Mouse (Mus musculus) intestine, postnatal 0 days (tissue): ENCODE measurements around the gene Arhgef25. TPM values are rescaled to one million over a fixed set of nuclear protein-coding genes. Genes with fewer than 3 reads are reported as not detected.

Source experiments
- ATAC-seq: fragments of 200-750 bp; cut with Nextera tagmentation; 2 replicates; pipeline ENCODE4 v1.8.0; 2017; ENCODE audit warnings: mild to moderate bottlenecking, moderate TSS enrichment, moderate library complexity
- H3K27ac ChIP-seq: fragments of 300-500 bp; sonication (generic); 2 replicates; pipeline ENCODE4 v1.5.1; 2014; ENCODE audit warnings: mild to moderate bottlenecking, low read depth, low read length, moderate library complexity
- H3K27me3 ChIP-seq: fragments of 300-500 bp; sonication (generic); replicated peaks from 2 replicates; pipeline ENCODE4 v1.6.1; 2014; ENCODE audit warnings: low read length, mixed read lengths; ENCODE audit not compliant: control insufficient read depth, insufficient read depth
- H3K36me3 ChIP-seq: fragments of 300-500 bp; sonication (generic); 2 replicates; pipeline ENCODE4 v1.6.1; 2014; ENCODE audit warnings: mild to moderate bottlenecking, moderate library complexity; ENCODE audit not compliant: control insufficient read depth, insufficient read depth
- H3K4me1 ChIP-seq: fragments of 300-500 bp; sonication (generic); replicated peaks from 2 replicates; pipeline ENCODE4 v1.6.1; 2014; ENCODE audit warnings: antibody characterized with exemption, low read length, mixed read lengths; ENCODE audit not compliant: control insufficient read depth, insufficient read depth
- H3K4me2 ChIP-seq: fragments of 300-500 bp; sonication (generic); replicated peaks from 2 replicates; pipeline ENCODE4 v1.6.1; 2014; ENCODE audit warnings: low read depth, mild to moderate bottlenecking, moderate library complexity
- H3K4me3 ChIP-seq: fragments of 300-500 bp; sonication (generic); 2 replicates; pipeline ENCODE4 v1.5.1; 2014; ENCODE audit warnings: low read depth, low read length
- H3K9ac ChIP-seq: fragments of 300-500 bp; sonication (generic); 2 replicates; pipeline ENCODE4 v1.6.1; 2014; ENCODE audit warnings: mild to moderate bottlenecking, low read depth, low read length
- H3K9me3 ChIP-seq: fragments of 300-500 bp; sonication (generic); 2 replicates; pipeline ENCODE4 v1.6.1; 2016; ENCODE audit warnings: mixed run types; ENCODE audit not compliant: control insufficient read depth
- CTCF ChIP-seq: sonication (generic); IDR thresholded peaks from 2 replicates; pipeline ENCODE4 v1.5.1; 2016; ENCODE audit warnings: low read depth, mild to moderate bottlenecking, control low read depth, antibody characterized with exemption, moderate library complexity
- WGBS: fragments of 180-500 bp; shearing (Covaris S2); extraction: QIAGEN DNeasy Blood & Tissue Kit; methylation state at CpG from one replicate; pipeline ENCODE4 v1.1.7; 2014; 5-methylcytosine and 5-hydroxymethylcytosine counted together
- polyA plus RNA-seq: library from polyadenylated mRNA; unstranded; fragments of >200 nt; fragmentation: Nextera tagmentation; extraction: Ambion mirVana; gene quantifications from 2 replicates; pipeline ENCODE4 v1.2.1, GENCODE M21; 2015

Gene Arhgef25
- polyA plus RNA-seq, 1 experiment from 2014 or later: 14.4 TPM

DNA sequence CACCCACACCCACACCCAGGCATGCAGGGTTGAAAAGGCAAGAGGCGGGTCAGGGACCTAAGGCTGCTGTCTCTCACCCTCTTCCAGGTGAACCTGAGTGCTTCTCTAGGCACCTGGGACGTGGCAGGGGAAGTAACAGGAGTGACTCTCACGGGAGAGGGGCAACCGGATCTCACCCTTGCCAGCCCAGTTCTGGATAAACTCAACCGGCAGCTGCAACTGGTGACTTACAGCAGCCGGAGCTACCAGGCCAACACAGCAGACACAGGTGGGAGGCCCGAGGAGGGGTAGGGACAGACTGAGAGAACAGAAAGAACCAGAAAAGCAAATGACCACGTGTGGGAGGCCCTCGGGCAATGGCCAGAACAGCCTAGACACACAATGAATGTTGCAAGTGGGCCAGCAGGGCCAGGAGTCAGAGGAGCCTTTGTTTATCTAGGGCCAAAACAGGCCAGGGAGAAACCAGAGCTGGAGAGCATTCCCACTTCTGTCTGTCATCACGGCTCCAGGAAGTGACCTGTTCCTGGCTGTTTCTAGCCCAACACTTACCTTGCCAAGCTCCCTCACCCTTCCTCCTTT, 22.2 kb downstream of the Arhgef25 start:
- Histone ChIP-seq H3K4me3 (peak overlapping the region; percentile 57; the same call in 1 of the 2 replicates), H3K4me2 (peak overlapping the region; percentile 98)
- WGBS: 14% methylated on average over 10 of the region's 10 CpGs

DNA sequence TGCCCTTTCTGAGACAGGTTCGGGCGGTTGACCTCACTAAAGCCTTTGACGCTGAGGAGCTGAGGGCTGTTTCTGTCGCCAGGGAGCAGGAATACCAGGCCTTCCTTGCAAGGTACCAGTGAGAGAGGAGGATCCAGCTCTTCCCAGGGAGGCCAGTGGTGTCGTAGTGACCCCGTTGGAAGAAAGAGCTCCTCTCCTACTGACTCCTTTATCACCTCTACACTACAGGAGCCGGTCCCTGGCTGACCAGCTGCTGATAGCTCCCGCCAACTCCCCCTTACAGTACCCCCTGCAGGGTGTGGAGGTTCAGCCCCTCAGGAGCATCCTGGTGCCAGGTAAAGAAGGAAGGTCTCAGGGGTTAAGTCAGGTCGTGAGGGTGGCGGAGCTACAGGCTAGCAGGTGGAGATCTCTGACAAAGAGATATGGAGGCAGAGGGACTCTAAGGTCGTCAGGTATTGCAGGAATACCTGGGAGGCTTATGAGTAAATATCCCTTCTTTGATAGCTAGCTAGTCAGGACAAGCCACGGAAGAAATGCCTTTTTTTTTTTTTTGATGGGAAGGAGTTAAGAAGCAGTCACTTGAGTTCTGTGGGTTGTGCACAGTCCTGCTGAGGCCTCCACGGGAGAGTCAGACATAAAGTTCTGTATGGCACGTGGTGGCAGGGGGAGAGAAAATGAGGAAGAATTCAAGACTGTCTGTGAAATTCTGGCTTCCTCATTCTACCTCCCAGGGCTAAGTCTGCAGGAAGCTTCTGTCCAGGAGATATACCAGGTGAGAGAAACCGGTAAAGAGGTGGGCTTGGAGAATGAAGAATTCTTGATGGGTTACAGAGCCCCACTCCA, 22.9 kb downstream of the Arhgef25 start:
- peak overlapping the region; percentile 98 for H3K4me2 ChIP-seq
- H3K9ac ChIP-seq: peak overlapping the region; percentile 2; the same call in 1 of the 2 replicates
- peak overlapping the region; percentile 57 for H3K4me3 ChIP-seq
- ATAC-seq: no peak
- peaks cover 22% of the 10 kb centered on the region for H3K27me3 ChIP-seq
- H3K4me1 ChIP-seq: peaks cover 3% of the 10 kb centered on the region; the same call in 1 of the 2 replicates
- WGBS: 16% methylated on average over 15 of the region's 15 CpGs
- H3K36me3 ChIP-seq: peaks cover 9% of the 10 kb centered on the region; the same call in 1 of the 2 replicates
- no peak for TF ChIP-seq CTCF
- H3K9me3 ChIP-seq: no peaks in the 10 kb centered on the region
- H3K27ac ChIP-seq: peak overlapping the region; percentile 35; the same call in 1 of the 2 replicates

More for the DNA sequence above, 22.2 kb downstream of the Arhgef25 start:
- ATAC-seq: no peak
- Histone ChIP-seq H3K27ac (peak overlapping the region; percentile 3; the same call in 1 of the 2 replicates), H3K9ac (no peak overlapping the region), H3K4me1 (peaks cover 3% of the 10 kb centered on the region; the same call in 1 of the 2 replicates), H3K36me3 (peaks cover 14% of the 10 kb centered on the region; the same call in 1 of the 2 replicates), H3K9me3 (no peaks in the 10 kb centered on the region), H3K27me3 (peaks cover 22% of the 10 kb centered on the region)
- no peak for TF ChIP-seq CTCF

DNA sequence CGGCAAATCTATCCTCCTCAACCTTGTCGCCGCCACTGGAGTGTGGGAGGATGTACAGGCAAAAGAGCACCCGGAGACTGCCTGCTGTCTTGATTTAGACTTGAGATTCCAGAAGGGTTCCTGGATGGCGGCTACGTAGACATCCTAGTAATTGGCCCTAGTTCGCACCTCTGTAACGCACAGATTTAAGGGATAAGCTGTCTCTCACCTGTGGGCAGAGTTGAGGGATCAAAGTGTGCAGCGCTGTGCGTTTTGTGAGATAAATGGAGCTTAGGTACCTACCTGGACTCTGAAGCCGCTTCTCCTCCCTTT, 23.5 kb downstream of the Arhgef25 start:
- H3K4me3 ChIP-seq: peak overlapping the region; percentile 57
- H3K4me1 ChIP-seq: peaks cover 3% of the 10 kb centered on the region; the same call in 1 of the 2 replicates
- H3K4me2 ChIP-seq: peak overlapping the region; percentile 98
- 0 out of 2 replicates have a peak, but pooled peaks have one; percentile 1 for ATAC-seq
- H3K9ac ChIP-seq: peak overlapping the region; percentile 60
- H3K27me3 ChIP-seq: peaks cover 22% of the 10 kb centered on the region
- H3K9me3 ChIP-seq: no peaks in the 10 kb centered on the region
- H3K36me3 ChIP-seq: peaks cover 3% of the 10 kb centered on the region; the same call in 1 of the 2 replicates
- peak; percentile 22 for TF ChIP-seq CTCF
- WGBS: 4% methylated on average over 11 of the region's 11 CpGs
- H3K27ac ChIP-seq: peak overlapping the region; percentile 84; the same call in 1 of the 2 replicates

DNA sequence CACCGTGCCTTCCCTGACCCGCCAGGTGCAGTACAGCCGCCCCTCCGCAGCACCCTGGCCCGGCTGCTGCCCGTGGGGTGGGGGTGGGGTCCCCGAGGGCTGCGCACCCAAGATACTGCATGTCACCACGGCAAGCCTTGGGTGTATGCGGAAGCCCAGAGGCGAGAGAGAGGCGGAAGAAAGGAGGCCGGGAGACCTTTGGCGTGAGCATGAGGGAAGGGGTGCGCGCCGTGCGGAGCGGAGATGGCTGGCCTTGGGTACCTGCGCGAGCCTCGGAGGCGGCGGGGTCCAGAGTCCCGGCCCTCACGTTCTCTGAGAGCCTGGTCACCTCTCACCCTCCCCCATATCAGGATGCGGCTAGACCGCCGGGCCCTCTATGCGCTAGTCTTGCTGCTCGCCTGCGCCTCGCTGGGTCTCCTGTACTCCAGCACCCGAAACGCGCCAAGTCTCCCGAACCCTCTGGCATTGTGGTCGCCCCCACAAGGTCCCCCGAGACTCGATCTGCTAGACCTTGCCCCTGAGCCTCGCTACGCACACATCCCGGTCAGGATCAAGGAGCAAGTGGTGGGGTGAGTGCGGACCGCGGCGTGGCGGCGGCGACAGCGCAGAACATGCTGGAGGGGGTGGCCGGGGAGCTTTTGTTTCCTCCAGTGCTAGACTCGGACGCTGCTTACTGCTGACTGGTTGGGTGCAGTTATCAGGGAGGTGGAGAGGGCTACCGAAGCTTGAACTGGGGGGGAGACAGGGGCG, 24.1 kb downstream of the Arhgef25 start:
- no peaks in the 10 kb centered on the region for H3K9me3 ChIP-seq
- H3K9ac ChIP-seq: peak overlapping the region; percentile 60
- peak overlapping the region; percentile 84 for H3K27ac ChIP-seq
- H3K4me1 ChIP-seq: peaks cover 2% of the 10 kb centered on the region; the same call in 1 of the 2 replicates
- peak overlapping the region; percentile 57 for H3K4me3 ChIP-seq
- peak; percentile 60 for ATAC-seq
- no peak for TF ChIP-seq CTCF
- H3K27me3 ChIP-seq: peaks cover 22% of the 10 kb centered on the region
- under 1% methylated on average over 48 of the region's 56 CpGs for WGBS
- peaks cover 3% of the 10 kb centered on the region; the same call in 1 of the 2 replicates for H3K36me3 ChIP-seq
- peak overlapping the region; percentile 98 for H3K4me2 ChIP-seq

DNA sequence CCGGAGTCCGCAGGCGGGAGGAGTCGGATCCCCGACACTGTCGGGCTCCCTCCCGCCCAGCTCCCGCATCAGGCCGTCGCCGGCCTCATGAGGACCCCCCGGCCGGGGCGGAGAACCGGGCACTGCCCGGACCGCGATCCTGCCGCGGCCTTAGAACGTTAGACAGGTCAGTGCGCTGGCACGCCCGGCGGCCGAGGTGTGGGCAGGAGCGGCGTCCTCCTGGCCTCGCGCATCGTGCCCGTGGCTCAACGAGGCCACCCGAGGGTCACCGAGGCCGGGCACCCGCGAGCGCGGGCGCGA, 24.6 kb downstream of the Arhgef25 start:
- peak overlapping the region; percentile 60 for H3K9ac ChIP-seq
- H3K27ac ChIP-seq: peak overlapping the region; percentile 84
- peak overlapping the region; percentile 98 for H3K4me2 ChIP-seq
- no peaks in the 10 kb centered on the region; the same call in 1 of the 2 replicates for H3K4me1 ChIP-seq
- H3K27me3 ChIP-seq: peaks cover 22% of the 10 kb centered on the region
- no peaks in the 10 kb centered on the region for H3K9me3 ChIP-seq
- no peak for TF ChIP-seq CTCF
- H3K36me3 ChIP-seq: peaks cover 3% of the 10 kb centered on the region; the same call in 1 of the 2 replicates
- peak; percentile 37 for ATAC-seq
- peak overlapping the region; percentile 57 for H3K4me3 ChIP-seq
- WGBS: 1% methylated on average over 36 of the region's 42 CpGs
